Mouse (Mus musculus) gastrocnemius, postnatal 14 days (tissue): ENCODE results near the gene Lonrf2. TPM values are rescaled to one million over a fixed set of nuclear protein-coding genes. Genes with fewer than 3 reads are reported as not detected.
A peak's percentile ranks its signal among the peaks of the same experiment; 100 is the strongest.

Experiments
- DNase-seq: peaks from one replicate; pipeline ENCODE4 v3.0.0; 2021; ENCODE audit warnings: mixed read lengths
- intact Hi-C: fragments of 180-260 bp; cut with DNase I; formaldehyde crosslinking; loops from one replicate; pipeline ENCODE4 v1.15.1; 2025; ENCODE audit warnings: low total_unique reads
- total RNA-seq, 2 experiments: library from RNA; stranded (reverse); gene quantifications; 2 replicates each; pipeline ENCODE4 v1.2.3; 2021

The Lonrf2 gene
- total RNA-seq, 2 experiments from 2014 or later: 0.58 to 0.94 TPM

DNA sequence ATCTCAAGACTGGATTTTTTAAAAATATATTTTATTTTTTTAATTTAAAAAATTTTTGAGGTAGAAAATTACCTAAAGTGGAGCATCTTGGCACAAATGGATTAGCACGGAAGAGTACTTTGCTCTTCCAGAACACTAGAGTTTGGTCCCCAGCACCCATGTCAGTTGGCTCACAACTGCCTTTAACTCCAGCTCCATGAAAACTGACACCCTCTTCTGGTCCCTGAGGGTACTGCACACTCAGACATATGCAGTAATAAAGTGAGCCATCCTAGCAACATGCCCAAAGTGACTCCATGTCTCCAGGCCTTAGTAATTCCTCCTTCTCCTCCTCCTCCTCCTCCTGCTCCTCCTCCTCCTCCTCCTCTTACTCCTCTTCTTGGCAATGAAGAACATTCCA lies 58.2 kb downstream of the Lonrf2 start:
- intact Hi-C loops: no loop called here
- DNase-seq: no peak

DNA sequence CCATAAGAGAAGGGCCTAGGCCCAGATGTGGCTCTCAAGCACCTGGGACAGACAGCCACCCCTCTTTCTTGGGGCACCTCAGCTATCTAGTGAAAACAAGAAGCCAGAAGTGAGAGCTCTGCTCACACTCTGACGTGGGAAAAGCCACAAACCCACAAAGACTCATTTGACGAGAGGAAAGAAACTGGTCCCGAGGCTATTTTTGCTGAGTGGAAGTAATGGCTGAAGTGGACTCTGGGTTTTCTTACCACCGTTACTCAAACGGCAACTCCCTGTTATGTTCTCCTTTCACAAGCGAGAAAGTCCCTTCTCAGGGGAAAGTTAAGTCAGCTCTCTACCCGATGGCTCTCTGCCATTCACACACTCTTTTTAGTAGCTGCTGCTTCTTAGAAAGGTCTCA lies 59.0 kb downstream of the Lonrf2 start:
- intact Hi-C loops: no loop called here
- no peak for DNase-seq

DNA sequence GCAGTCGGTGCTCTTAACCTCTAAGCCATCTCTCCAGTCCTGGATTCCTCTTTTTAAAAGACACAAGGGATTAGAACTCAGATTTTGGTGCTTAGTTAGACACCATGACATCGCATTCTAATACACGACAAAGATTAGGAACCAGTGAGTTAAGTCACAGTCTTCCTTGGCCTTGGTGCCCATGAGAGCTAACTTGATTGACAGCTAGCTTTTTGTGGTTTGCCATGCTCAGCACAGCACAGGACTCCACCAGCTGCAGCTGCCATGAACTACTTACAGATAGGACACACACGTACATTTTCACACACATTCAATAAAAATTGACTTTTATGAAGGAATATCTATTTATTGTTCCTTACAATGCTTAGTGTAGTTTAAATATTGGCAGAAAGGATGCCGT lies 60.8 kb downstream of the Lonrf2 start:
- intact Hi-C loops: no loop called here
- DNase-seq: no peak

DNA sequence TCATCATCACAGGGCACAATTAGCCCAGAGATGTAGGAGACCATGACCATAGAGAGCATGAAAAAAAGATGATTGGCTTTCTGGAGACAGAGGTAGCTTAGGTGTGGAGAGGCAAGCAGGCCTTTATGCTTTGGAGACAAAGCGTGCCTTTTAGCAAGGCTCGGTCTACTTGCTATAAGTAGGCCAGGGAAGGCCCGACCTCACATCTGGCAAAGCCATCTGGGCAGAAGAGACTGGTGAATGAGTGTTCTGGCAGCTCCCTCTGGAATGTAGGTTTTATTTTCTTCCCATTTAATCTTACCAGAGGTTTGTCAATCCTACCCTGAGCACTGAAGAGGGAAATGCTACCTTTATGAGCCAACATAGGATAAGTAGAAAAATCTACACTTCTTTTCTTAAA lies 65.8 kb downstream of the Lonrf2 start:
- intact Hi-C loops: no loop called here
- DNase-seq: no peak

DNA sequence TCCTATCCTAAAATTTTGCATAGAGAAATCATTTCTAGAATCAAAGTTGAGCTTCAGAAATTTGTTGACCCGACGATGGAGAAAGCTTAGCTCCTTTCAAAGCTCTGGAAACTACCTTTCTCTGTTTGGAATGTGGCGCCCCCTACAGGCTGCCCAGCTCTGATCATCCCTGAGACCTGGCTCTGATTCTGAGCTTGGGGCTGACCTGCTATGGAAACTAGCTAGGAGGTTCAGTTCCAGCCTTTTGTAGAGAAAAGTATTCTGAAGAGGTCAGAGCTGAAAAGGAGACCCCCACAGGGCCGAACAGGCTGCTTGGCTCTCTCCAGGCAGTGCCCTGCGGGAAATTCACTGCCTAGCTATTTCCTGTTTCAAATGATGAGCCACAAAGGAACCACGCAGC lies 66.6 kb downstream of the Lonrf2 start:
- peak; percentile 57 for DNase-seq
- intact Hi-C loops: loop anchor here (5.0 kb wide), 1 partner anchor 583 kb away; no protein-coding TSS in a partner anchor

- intact Hi-C loops: loop anchor here (5.0 kb wide), 1 partner anchor 581 kb away; no protein-coding TSS in a partner anchor
- peak; percentile 74 for DNase-seq
Observed at GRCm38 (mm10) chr1:38767812-38768211, 68.7 kb downstream of the Lonrf2 start.

GRCm38 (mm10) chr1:38766661-38767572 lies 69.6 kb downstream of the Lonrf2 start:
- DNase-seq: peak; percentile 14
- intact Hi-C loops: loop anchor here (5.0 kb wide), 1 partner anchor 580 kb away; no protein-coding TSS in a partner anchor

GRCm38 (mm10) chr1:38766254-38766653 lies 70.3 kb downstream of the Lonrf2 start:
- intact Hi-C loops: loop anchor here (5.0 kb wide), 1 partner anchor 579 kb away; no protein-coding TSS in a partner anchor
- DNase-seq: no peak

GRCm38 (mm10) chr1:38763960-38764613 lies 72.4 kb downstream of the Lonrf2 start:
- intact Hi-C loops: no loop called here
- no peak for DNase-seq

DNA sequence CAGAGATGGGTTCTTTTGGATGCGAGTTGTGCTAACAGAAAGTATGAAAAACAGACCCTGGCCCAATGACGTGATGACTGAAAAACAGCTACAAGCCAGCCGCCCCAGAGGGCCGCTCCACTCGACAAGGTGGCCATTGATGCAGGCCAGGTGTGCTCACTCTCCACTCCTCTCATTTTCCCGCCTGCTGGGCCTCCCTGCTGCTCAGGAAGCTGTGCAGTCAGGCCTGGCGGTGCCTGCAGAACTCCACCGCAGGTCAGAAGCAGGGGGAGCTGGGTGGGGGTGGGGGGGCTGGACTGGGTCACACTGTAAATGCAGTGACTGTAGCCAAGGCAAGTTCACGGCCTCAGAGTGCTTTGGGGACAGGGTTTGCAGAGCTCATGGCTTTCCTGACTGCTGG lies 76.1 kb downstream of the Lonrf2 start:
- no peak for DNase-seq
- intact Hi-C loops: no loop called here

GRCm38 (mm10) chr1:38757791-38758403 lies 78.6 kb downstream of the Lonrf2 start:
- intact Hi-C loops: no loop called here
- DNase-seq: no peak

DNA sequence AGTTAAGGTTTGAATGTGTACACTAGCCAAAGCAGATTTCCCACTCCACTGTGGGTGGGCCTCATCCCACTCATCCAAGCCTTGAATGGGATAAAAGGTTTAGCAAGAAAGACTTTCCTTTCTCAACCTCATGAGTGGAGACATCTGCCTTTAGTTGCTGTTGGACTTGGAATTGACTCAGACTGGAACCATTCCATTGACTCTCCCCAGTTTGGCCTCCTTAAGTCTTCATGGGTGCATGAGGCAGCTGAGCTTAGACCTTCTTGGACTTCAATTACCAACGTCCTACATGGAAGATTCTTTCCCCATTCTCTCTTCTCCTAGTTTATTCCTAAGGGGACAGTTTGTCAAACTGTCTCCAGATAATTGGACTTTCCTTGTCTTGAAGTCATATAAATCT lies 92.6 kb downstream of the Lonrf2 start:
- intact Hi-C loops: no loop called here
- DNase-seq: no peak

Other genes with a start within 250 kb of the Lonrf2 start
- 1 to 10 TPM; 3.4 to 3.7 TPM for gene Aff3, start 171.8 kb downstream of the Lonrf2 start, total RNA-seq
- under 1 TPM; 0.20 to 0.53 TPM for gene Chst10, start 61.5 kb upstream of the Lonrf2 start, total RNA-seq
- gene Nms, start 102.4 kb upstream of the Lonrf2 start, total RNA-seq: not detected
- 10 to 100 TPM; 64.4 to 70.5 TPM for gene Pdcl3, start 148.9 kb upstream of the Lonrf2 start, total RNA-seq